Mouse (Mus musculus) CH12.LX (cell line): ENCODE measurements around the gene Flt3l. TPM values are rescaled to one million over a fixed set of nuclear protein-coding genes. Genes with fewer than 3 reads are reported as not detected.

Source experiments
- DNase-seq: peaks from one replicate; pipeline ENCODE4 v3.0.0-alpha.2; 2013; ENCODE audit errors: extremely low read depth
- H3K27ac ChIP-seq: 2 replicates; pipeline ENCODE4 v1.5.1; 2012; ENCODE audit warnings: low read depth, mild to moderate bottlenecking, control low read depth, moderate library complexity; ENCODE audit not compliant: insufficient read depth
- H3K27me3 ChIP-seq: replicated peaks from 2 replicates; pipeline ENCODE3; 2012; ENCODE audit warnings: inconsistent platforms
- H3K36me3 ChIP-seq, 2 experiments: replicated peaks in 1 of 2; 2 replicates each; pipeline versions ENCODE3 to v1.6.1; 2012; ENCODE audit warnings: inconsistent platforms in 1 of 2, low read length in 1 of 2, mild to moderate bottlenecking in 1 of 2, mixed read lengths in 1 of 2, moderate library complexity in 1 of 2; ENCODE audit not compliant: control insufficient read depth in 1 of 2, insufficient read depth in 1 of 2
- H3K4me1 ChIP-seq, 2 experiments: 2 replicates each; pipeline ENCODE4 v1.6.1; 2012; ENCODE audit warnings: inconsistent platforms in 1 of 2, moderate library complexity in 1 of 2; ENCODE audit not compliant: insufficient read depth in 2 of 2, control insufficient read depth in 1 of 2
- H3K4me2 ChIP-seq: 2 replicates; pipeline ENCODE4 v1.6.1; 2012; ENCODE audit warnings: low read depth, mild to moderate bottlenecking, control low read depth; ENCODE audit not compliant: poor library complexity, insufficient read depth, severe bottlenecking
- H3K4me3 ChIP-seq, 3 experiments: fragments of 150-350 bp in 1 of 3; sonication (generic) in 1 of 3; replicated peaks in 1 of 3; 2 replicates each; pipeline versions ENCODE3 to v1.5.1; 2011 to 2012; ENCODE audit warnings: low read depth in 2 of 3, low read length in 2 of 3, mild to moderate bottlenecking in 2 of 3, moderate library complexity in 2 of 3, control low read depth in 1 of 3, improper control_type of control experiment in 1 of 3, inconsistent platforms in 1 of 3, mixed read lengths in 1 of 3; ENCODE audit not compliant: poor library complexity in 1 of 3
- H3K79me2 ChIP-seq: replicated peaks from 2 replicates; pipeline ENCODE4 v1.6.1; 2012; ENCODE audit warnings: mild to moderate bottlenecking, moderate library complexity; ENCODE audit not compliant: control insufficient read depth, poor library complexity, insufficient read depth, severe bottlenecking; ENCODE audit errors: extremely low read depth
- H3K9ac ChIP-seq: 2 replicates; pipeline ENCODE4 v1.6.1; 2012; ENCODE audit warnings: low read depth, mild to moderate bottlenecking, control low read depth, moderate library complexity; ENCODE audit not compliant: insufficient read depth
- H3K9me3 ChIP-seq: replicated peaks from 2 replicates; pipeline ENCODE3; 2012; ENCODE audit warnings: low read length, inconsistent platforms, mixed read lengths
- BHLHE40 ChIP-seq: IDR thresholded peaks from 2 replicates; pipeline ENCODE4 v1.6.1; 2011; ENCODE audit warnings: mild to moderate bottlenecking, low read depth, low read length, improper control_type of control experiment
- CHD1 ChIP-seq: IDR thresholded peaks from 2 replicates; pipeline ENCODE4 v1.6.1; 2012; ENCODE audit warnings: low read depth, low read length, improper control_type of control experiment, inconsistent platforms
- CHD2 ChIP-seq: IDR thresholded peaks from 2 replicates; pipeline ENCODE4 v1.6.1; 2011; ENCODE audit warnings: low read length, improper control_type of control experiment
- E2F4 ChIP-seq: IDR thresholded peaks from 2 replicates; pipeline ENCODE4 v1.6.1; 2011; ENCODE audit warnings: low read depth, low read length, improper control_type of control experiment; ENCODE audit not compliant: insufficient replicate concordance
- ELF1 ChIP-seq: IDR thresholded peaks from 2 replicates; pipeline ENCODE4 v1.6.1; 2014; ENCODE audit warnings: low read depth, mild to moderate bottlenecking, inconsistent platforms, low read length, improper control_type of control experiment
- EP300 ChIP-seq: IDR thresholded peaks from 2 replicates; pipeline ENCODE4 v1.6.1; 2011; ENCODE audit warnings: low read length, improper control_type of control experiment
- ETS1 ChIP-seq: conservative IDR thresholded peaks from 2 replicates; pipeline ENCODE4 v1.6.1; 2012; ENCODE audit warnings: low read depth, mild to moderate bottlenecking, inconsistent platforms, low read length, improper control_type of control experiment, moderate library complexity
- GABPA ChIP-seq: IDR thresholded peaks from 2 replicates; pipeline ENCODE4 v1.6.1; 2012; ENCODE audit warnings: low read depth, low read length, improper control_type of control experiment, inconsistent platforms; ENCODE audit not compliant: insufficient replicate concordance
- HCFC1 ChIP-seq: IDR thresholded peaks from 2 replicates; pipeline ENCODE4 v1.6.1; 2012; ENCODE audit warnings: low read depth, mild to moderate bottlenecking, inconsistent platforms, low read length, improper control_type of control experiment
- IRF4 ChIP-seq: IDR thresholded peaks from 2 replicates; pipeline ENCODE4 v1.6.1; 2014; ENCODE audit warnings: low read depth, mild to moderate bottlenecking, inconsistent platforms, low read length, improper control_type of control experiment
- MAFK ChIP-seq: IDR thresholded peaks from 2 replicates; pipeline ENCODE4 v1.6.1; 2011; ENCODE audit warnings: low read length, improper control_type of control experiment; ENCODE audit not compliant: insufficient replicate concordance
- NELFE ChIP-seq: IDR thresholded peaks from 2 replicates; pipeline ENCODE4 v1.6.1; 2011; ENCODE audit warnings: low read depth, low read length, improper control_type of control experiment
- NRF1 ChIP-seq: IDR thresholded peaks from 2 replicates; pipeline ENCODE4 v1.6.1; 2014; ENCODE audit warnings: low read depth, mild to moderate bottlenecking, inconsistent platforms, low read length, improper control_type of control experiment, moderate library complexity
- PAX5 ChIP-seq: IDR thresholded peaks from 2 replicates; pipeline ENCODE4 v1.6.1; 2012; ENCODE audit warnings: low read length, inconsistent platforms, mixed read lengths
- RAD21 ChIP-seq: IDR thresholded peaks from 2 replicates; pipeline ENCODE4 v1.6.1; 2011; ENCODE audit warnings: low read depth, mild to moderate bottlenecking, low read length, improper control_type of control experiment, moderate library complexity
- SIN3A ChIP-seq: IDR thresholded peaks from 2 replicates; pipeline ENCODE4 v1.6.1; 2012; ENCODE audit warnings: low read length, improper control_type of control experiment, inconsistent platforms
- TBP ChIP-seq: conservative IDR thresholded peaks from 2 replicates; pipeline ENCODE4 v1.6.1; 2011; ENCODE audit warnings: low read depth, low read length, improper control_type of control experiment
- UBTF ChIP-seq: IDR thresholded peaks from 2 replicates; pipeline ENCODE4 v1.6.1; 2012; ENCODE audit warnings: low read depth, mild to moderate bottlenecking, inconsistent platforms, low read length, improper control_type of control experiment, moderate library complexity
- USF2 ChIP-seq: conservative IDR thresholded peaks from 2 replicates; pipeline ENCODE4 v1.6.1; 2011; ENCODE audit warnings: low read depth, low read length, improper control_type of control experiment
- ZKSCAN1 ChIP-seq: IDR thresholded peaks from 2 replicates; pipeline ENCODE4 v1.6.1; 2012; ENCODE audit warnings: low read depth, inconsistent platforms, low read length, improper control_type of control experiment, borderline replicate concordance
- ZNF384 ChIP-seq: IDR thresholded peaks from 2 replicates; pipeline ENCODE4 v1.6.1; 2012; ENCODE audit warnings: low read depth, low read length, improper control_type of control experiment, inconsistent platforms
- dilution Hi-C: fragments of 300-500 bp; cut with MboI; formaldehyde crosslinking; loops from 2 replicates; pipeline ENCODE4 v1.14.3; 2020; ENCODE audit warnings: low sequenced_read_pairs; ENCODE audit not compliant: extremely low pct_unique_long_range_greater_than_20kb, extremely low pct_ligation_motif_present
- in situ Hi-C: fragments of 300-500 bp; cut with MboI; formaldehyde crosslinking; loops from 3 replicates; pipeline ENCODE4 v1.14.3; 2019; ENCODE audit warnings: low sequenced_read_pairs, low pct_ligation_motif_present, low pct_unique_long_range_greater_than_20kb, mixed read lengths
- polyA plus RNA-seq: library from polyadenylated mRNA; unstranded; fragments of >175 nt; gene quantifications from 2 replicates; pipeline ENCODE4 v1.2.1, GENCODE M21; 2012; ENCODE audit warnings: low read depth; ENCODE audit not compliant: insufficient read length
- total RNA-seq, 2 experiments: library from RNA; depleted of rRNA; stranded (reverse); fragments of 300-350 nt in 1 of 2; fragments of >200 nt in 1 of 2; gene quantifications; 2 replicates each; pipeline ENCODE4 v1.2.3; 2012 to 2014

Flt3l gene
- total and polyA plus RNA-seq, 3 experiments = 4.6 to 14.9 (median 4.9) TPM

DNA sequence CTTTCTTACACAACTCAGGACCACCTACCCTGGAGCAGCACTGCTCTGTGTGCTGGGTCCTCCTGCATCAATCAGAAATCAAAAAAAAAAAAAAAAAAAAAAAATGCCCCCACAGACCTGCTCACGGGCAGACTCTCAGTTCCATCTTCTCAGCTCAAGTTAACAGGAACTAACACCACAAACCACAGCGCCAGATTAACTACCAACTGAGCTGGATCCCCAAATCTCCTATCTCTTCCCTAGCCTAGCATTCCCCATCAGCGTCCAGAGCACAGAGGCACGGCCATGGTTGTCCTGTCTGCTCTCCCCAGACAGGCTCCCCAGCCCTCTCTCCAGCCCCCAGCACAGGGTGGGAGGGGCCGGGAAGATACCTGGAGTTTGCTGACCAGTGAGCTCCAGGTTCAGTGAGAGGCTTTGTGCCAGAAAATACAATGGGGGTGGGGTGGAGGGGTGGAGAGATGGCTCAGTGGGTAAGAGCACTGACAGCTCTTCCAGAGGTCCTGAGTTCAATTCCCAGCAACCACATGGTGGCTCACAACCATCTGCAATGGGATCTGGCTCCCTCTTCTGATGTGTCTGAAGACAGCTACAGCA is 29.1 kb downstream of the Flt3l start:
- no peaks in the 10 kb centered on the region for H3K27me3 ChIP-seq

DNA sequence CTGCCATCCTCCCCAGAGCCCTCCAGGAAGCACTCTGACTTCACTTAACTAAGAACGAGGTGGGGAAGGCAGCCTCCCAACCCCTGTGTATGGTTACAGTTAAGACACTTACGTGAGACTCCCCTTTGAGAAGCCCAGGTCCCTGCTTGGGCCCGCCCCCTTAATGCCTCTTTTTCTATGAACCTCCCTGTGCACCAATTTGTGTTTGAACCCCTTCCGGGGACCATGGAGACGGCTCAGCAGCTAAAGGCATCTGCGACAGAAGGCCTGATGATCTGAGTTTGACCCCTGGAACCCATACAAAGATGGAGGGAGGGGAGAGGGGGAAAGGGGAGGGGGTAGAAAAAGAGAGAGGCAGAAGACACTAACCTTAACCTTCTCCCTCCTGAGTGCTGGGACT is 29.8 kb downstream of the Flt3l start:
- Histone ChIP-seq H3K9me3 (no peaks in the 10 kb centered on the region), H3K4me2 (no peak overlapping the region), H3K36me3 (no peaks in the 10 kb centered on the region), H3K27me3 (no peaks in the 10 kb centered on the region), H3K9ac (no peak overlapping the region), H3K4me1 (no peaks in the 10 kb centered on the region; a peak in 1 of 4 replicates), H3K4me3 (no peak overlapping the region), H3K27ac (no peak overlapping the region), H3K79me2 (no peaks in the 10 kb centered on the region)
- dilution Hi-C loops (no loop called here), in situ Hi-C loops (no loop called here)
- no peak for DNase-seq
- TF ChIP-seq ELF1 = no peak
- no peak for TF ChIP-seq UBTF
- TF ChIP-seq SIN3A = no peak
- TF ChIP-seq ZNF384 = no peak

More for the DNA sequence above, 29.1 kb downstream of the Flt3l start:
- no peak for DNase-seq
- no peaks in the 10 kb centered on the region for H3K9me3 ChIP-seq
- no peaks in the 10 kb centered on the region; a peak in 1 of 4 replicates for H3K4me1 ChIP-seq
- H3K4me3 ChIP-seq = no peak overlapping the region
- H3K9ac ChIP-seq = no peak overlapping the region
- TF ChIP-seq NELFE (no peak), E2F4 (no peak), ZNF384 (no peak), RAD21 (no peak)
- H3K36me3 ChIP-seq = no peaks in the 10 kb centered on the region
- no peak overlapping the region for H3K27ac ChIP-seq
- no peak overlapping the region for H3K4me2 ChIP-seq
- in situ Hi-C loops (no loop called here), dilution Hi-C loops (no loop called here)
- H3K79me2 ChIP-seq = no peaks in the 10 kb centered on the region

DNA sequence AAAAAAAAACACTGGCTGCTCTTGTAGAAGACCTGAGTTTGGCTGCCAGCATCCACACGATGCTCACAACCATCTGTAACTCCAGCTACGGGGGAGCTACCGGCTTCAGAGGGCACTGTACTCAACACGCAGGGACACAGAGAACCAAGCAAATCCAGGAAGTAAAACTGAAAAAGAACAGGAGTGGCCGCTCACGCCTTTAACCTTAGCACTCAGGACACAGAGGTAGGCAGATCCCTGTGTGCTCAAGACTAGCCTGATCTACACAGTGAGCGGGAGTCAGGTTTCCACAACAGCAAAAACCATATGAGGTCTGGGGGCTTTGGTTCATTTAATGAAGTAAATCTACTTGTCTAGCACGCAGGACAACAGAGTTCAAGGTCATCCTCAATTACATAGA is 30.7 kb downstream of the Flt3l start:
- Histone ChIP-seq H3K9me3 (no peaks in the 10 kb centered on the region), H3K27me3 (no peaks in the 10 kb centered on the region), H3K9ac (no peak overlapping the region), H3K79me2 (no peaks in the 10 kb centered on the region), H3K4me2 (no peak overlapping the region), H3K27ac (no peak overlapping the region), H3K4me1 (no peaks in the 10 kb centered on the region; a peak in 1 of 4 replicates)
- dilution Hi-C loops = no loop called here
- TF ChIP-seq IRF4 = no peak
- no peak for TF ChIP-seq ZKSCAN1
- no peak for TF ChIP-seq ZNF384
- no peak for TF ChIP-seq RAD21
- TF ChIP-seq CHD1 = no peak
- no peak for TF ChIP-seq MAFK
- no peak for TF ChIP-seq UBTF
- no peak for TF ChIP-seq EP300
- no peak for TF ChIP-seq USF2
- TF ChIP-seq GABPA = no peak
- TF ChIP-seq ETS1 = no peak
- no peak for TF ChIP-seq ELF1
- TF ChIP-seq PAX5 = no peak
- no peak for TF ChIP-seq HCFC1
- no peak for TF ChIP-seq TBP
- no peak for TF ChIP-seq NRF1
- TF ChIP-seq BHLHE40 = no peak
- TF ChIP-seq CHD2 = no peak
- TF ChIP-seq, all 38 proteins: peak for 0
- DNase-seq = no peak
- in situ Hi-C loops = no loop called here
- H3K36me3 ChIP-seq = no peaks in the 10 kb centered on the region
- H3K4me3 ChIP-seq = no peak overlapping the region
